Mouse (Mus musculus): Measurements from ENCODE around the gene Pik3ip1.

The Pik3ip1 gene

DNA sequence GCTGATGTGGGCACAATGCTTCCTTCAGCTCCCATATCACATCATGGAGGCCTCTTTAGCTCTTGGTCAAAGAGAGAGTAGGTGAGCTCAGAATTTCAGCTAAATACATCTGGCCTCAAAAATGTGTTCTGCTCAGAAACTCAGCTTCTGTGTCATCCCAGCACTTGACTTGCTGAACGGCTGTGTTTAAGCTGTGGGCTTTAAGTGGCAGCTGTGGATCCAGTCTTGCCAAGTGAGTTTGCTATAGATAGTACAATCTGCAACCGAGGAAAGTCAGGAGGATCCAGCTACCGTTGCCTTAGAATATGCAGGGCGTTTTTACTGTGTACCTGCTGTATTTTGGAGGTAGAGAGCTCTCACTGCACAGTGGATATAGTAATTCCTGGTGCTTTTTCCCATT lies 27.8 kb upstream of the Pik3ip1 start:
- no peak for DNase-seq (ENCODE audit: extremely low read depth, low read depth)

DNA sequence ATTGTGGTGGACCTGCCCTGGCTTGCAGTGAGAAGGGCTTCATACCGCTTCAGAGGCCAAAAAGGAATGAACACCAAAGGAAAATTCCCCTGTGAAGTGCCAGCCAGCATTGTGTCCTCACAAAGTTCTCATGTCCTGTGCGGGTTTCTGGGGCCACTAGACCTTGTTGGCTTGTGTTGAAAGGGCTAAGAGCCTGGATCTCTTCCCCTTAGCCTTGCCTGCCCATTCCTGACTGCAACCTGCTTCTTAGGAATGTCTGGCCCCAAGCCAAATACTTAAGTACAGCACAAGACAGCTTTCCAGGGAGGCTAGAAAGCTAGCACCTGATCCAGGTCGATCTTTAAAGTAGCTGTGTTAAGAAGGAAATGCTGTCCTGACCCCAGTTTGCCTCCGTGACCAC lies 27.4 kb upstream of the Pik3ip1 start:
- DNase-seq (ENCODE audit: extremely low read depth, low read depth): no peak

DNA sequence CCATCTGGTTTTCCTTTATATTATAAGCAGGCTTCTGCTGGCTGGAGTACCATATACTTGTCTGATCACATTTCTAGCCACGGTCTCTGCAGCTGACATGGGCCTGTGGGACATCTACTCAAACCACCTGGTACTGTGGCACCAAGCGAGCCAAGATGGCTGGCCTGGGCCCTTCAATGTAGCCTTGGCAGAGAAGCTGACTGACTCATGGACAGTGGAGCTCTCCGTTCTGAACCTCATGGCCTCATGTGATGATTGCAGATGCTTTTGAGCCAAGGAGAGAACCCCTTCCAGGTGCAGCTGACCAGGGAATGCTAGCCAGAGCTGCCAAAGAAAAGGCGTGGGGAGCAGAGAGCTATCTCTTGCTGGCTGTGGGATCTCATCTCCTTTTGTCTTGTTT lies 24.4 kb upstream of the Pik3ip1 start:
- no peak for DNase-seq (ENCODE audit: extremely low read depth, low read depth)

DNA sequence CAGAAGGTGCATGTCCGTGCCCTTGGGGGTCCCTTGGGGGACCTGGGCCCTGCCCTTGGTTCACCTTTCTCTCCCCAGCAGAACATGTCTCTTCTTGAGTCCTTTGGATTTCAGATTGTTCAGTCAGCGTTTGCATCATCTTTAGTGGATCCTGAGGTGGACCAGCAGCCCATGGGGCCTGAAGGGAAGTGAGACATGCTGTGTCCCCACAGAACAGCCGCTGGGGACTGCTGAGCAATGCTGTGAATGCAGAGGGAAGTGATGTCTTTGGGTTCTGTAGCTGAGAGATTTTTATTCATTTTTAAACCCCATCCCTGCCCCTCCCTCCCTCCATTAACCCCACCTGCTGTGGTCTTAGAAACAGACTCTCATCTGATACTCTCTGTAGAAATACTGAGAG lies 22.3 kb upstream of the Pik3ip1 start:
- no peak for DNase-seq (ENCODE audit: extremely low read depth, low read depth)

DNA sequence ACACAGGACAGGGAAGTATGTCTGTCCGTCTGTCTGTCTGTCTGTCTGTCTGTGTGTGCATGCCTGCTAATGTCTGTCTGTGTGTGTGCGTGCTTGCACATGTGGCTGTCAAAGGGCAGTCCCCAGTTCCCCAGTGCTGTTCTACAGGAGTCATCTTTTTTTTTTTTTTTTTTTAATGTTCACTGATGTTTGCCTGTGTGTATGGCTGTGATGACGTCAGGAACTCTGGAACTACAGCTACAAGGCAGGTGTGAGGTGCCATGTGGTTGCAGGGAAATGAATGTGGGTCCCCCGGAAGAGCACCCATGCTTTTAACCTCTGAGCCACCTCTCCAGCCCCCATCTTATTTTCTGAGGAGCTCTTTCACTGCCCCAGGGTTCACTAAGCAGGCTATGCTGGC lies 20.3 kb upstream of the Pik3ip1 start:
- DNase-seq (ENCODE audit: extremely low read depth, low read depth): no peak

DNA sequence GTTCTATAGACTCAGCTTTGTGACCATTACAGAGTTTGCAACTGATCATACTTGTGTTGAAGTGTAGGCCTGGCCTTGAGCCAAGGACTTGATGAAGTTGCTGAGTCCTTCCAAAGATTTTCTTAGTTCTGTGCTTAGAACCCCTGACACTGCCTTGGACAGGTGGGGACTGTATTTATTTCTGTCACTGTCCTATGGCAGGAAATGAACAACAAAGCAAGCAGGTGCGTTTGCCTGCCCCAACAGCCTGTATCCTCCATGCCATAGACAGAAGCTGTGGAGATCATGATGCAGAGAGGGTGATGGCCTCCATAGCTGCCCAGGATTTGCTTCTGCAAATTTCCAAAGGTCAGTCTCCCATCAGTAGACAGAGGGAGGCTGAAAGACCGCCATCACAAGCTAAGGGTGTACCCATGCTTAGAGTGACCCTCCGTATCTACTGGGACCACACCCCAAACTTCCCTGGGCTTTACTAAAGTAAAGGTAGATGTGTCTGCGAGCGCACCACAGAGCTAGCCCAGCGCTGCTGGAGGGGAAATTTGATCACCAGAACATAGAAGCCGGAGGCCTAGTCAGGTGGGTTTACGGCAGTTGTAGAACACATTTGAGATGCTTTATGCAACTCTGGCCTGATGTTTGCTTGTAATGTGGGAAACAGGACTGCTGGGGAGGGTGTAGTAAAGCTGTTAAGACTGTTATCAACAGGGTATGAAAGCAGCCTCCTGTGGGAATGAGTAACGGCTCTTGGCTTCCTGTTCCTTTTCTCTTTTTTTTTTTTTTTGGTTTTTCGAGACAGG lies 19.2 kb upstream of the Pik3ip1 start:
- DNase-seq (ENCODE audit: extremely low read depth, low read depth): peak; percentile 69

DNA sequence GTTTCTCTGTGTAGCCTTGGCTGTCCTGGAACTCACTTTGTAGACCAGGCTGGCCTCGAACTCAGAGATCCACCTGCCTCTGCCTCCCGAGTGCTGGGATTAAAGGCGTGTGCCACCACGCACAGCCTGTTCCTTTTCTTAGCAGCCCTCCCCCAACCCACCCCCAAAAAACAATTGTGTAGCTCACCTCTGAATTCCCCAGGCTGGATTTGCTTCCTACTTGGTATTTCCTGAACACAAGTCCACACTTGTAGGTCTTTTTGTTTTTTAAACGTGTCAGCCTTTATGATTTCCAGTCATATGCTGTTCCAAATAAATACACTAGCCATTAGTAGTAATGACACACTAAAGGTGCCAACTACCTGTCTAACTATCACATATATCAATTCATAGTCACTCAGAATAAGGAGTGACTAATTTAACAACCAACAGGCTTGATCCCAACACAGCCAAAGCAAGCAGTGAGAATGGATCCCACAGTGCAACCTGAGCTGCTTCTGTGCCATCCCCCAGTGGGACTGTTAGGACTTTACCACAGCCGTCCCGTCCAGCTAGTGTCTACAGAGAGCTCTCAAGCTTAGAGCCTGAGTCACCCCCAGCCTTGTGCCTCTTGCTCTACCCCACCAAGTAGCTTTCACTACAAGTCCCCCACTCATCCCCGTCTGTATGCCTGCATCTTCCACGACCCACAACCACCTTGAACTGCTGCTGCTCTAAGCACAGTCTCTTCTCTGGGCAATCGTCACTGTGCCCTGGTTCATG lies 18.4 kb upstream of the Pik3ip1 start:
- DNase-seq (ENCODE audit: extremely low read depth, low read depth): no peak

DNA sequence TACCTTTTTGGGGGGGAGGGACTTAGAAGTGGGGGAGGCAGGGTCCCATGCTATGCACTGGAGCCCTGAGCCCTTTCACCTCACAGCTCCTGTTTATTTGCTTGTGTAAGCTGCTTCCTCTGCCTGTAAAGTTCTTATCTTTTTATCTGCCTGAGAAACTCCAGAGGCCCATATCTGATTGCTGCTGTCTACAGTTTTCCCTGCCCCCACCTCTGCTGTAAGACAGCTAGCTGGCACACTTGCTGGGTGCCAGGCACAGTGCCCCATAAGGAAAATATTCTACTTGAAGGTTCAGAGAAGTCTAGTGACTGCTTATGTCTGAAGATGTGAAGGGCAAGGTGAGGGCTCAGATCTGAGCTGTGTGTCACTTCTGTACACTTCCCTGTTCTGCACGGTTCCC lies 16.9 kb upstream of the Pik3ip1 start:
- DNase-seq (ENCODE audit: extremely low read depth, low read depth): no peak

DNA sequence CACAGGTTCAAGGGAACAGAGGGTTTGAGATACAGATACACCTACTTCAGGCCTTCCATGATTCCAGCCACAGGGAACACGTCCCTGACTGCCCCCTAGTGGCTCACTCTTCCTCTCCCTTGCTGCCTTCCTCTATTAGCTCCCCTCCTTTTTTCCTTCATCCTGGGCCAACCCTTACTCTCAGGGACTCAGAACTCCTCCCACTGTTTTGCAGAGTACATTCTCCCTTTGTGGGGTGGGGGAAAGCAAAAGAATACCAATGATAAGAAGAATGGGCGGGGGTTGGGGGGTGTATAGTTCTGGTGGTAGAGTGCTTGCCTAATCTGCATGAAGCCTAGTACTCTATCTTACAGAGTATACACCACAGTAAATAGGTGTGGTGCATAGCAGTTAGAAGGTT lies 16.1 kb upstream of the Pik3ip1 start:
- DNase-seq (ENCODE audit: extremely low read depth, low read depth): no peak

DNA sequence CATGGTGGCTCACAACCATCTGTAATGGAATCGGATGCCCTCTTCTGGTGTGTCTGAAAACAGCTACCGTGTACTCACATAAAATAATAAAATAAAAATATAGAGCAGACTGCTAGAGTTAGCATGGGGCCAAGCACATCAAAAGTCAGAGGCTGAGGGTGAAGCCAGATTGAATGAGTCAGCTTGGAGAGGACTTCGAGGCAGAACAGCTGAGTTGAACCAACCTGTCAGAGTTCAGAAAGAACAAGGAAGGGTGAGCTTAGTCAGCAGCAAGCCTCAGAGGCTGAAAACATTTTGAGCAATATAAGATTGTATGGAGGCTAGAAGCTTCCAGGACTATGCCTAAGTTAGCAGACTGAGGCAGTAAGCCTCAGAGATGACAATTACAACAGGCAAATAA lies 11.9 kb upstream of the Pik3ip1 start:
- DNase-seq (ENCODE audit: extremely low read depth, low read depth): no peak

DNA sequence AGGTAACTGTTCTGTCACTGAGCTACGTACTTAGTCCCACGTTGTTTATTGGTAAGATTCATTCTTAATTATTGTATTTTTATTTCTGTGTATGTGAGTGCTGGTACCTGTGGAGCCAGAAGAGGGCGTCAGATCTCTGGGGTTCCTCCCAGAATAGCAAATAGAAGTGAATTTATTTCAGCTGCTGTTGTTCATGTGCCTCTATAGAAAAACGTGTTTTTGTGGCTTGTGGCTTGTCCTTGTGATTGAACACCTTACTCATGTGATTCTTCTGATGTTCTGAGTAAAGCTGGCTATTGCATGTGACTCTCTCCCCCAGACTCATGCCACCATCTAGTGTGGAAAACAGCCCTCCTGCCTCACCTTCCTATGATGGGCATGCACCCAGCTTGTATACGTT lies 1.9 kb upstream of the Pik3ip1 start:
- DNase-seq (ENCODE audit: extremely low read depth, low read depth): no peak

DNA sequence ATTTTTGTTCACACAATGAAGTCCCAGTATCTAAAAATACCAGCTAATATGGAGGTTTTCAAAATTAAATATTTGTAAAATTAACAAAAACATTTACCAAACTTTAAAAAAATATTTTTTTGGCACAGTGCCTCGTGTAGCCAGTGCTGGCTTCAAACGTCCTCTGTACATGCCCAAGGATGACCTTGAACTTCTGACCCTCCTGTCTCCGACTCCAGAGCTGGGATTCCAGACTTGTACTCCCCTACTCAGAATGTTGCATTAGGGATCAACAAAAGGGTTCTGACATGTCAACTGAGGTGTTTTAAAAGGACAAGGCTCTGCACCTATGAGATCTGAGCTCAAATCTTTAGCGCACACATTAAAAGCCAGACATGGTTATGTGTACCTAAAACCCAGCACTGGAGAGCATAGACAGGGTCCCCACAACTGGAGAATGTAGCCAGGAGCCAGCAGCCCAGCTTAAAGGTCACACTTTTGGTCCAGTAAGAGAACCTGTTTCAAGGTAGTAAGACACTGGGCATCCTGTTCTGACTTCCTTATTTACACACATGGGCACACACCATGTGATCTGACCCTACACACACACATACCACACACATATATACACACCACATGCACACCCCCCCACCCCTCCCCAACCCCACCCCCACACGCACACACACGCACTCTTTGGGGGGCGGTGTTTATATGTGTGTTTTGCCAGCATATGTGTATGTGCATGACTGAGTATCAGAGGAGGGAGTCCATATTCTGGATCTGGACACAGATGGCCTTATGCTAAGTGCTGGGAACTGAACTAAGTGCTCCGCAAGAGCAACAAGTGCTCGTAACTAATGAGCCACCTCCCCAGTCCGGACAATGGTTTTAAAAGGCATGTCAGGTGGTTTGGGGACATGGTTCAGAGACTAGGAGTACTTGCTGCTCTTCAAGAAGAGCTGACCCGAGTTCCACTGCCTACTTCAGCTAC lies 1.1 kb upstream of the Pik3ip1 start:
- DNase-seq (ENCODE audit: extremely low read depth, low read depth): no peak

DNA sequence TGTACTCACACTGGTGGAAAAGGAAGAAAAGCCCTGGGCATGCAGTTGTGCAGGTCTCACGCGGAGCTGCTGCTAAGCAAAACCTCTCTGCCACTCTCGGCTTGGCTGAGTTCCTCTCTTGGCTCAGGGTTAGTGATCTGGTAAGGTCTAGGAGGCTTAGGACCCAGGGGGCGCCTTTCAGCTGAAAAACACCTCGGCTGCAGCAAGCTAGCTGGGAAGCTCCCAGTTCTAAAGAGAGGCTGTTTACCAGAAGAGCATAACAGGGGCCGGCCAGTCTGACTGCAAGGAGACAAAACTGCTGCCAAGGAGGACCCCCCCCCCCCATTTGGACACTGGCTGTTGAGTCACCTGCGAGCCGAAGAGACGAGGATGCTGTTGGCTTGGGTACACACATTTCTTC lies 365 bp downstream of the Pik3ip1 start:
- DNase-seq (ENCODE audit: extremely low read depth, low read depth): peak; percentile 61

DNA sequence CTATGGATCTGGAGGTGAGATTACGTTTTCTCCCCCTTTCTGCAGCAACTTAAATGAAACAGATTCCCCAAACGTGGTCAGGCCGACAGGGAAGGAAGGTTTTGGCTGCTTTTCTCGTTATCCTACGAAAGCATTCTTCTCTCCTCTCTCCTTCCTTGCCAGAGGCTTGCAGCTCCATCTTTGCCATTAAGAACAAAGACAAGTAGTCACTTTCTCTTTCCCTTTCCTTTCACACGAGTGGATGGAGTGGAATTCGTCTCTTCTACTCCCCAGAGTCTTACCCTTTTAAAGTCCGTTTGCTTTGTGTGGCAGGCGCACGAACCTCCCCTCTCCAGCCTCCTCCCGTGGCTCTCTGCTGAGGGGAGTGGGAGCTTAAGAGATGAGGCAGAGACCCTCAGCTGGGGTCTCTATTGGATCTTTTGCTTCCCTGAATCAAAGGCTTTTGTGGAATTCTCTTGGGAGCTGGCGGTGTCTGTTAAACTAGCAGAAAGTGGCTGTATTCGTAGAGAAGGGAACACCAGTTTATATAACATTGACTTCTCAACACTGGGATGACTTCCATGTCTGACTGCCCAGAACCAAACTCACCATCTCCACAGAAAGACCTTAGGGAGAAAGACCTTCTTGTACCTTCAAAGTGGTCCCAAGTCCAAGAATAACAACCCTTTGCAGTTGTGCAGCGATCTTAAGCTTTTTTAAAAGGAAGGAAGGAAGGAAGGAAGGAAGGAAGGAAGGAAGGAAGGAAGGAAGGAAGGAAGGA lies 970 bp downstream of the Pik3ip1 start:
- DNase-seq (ENCODE audit: extremely low read depth, low read depth): no peak

DNA sequence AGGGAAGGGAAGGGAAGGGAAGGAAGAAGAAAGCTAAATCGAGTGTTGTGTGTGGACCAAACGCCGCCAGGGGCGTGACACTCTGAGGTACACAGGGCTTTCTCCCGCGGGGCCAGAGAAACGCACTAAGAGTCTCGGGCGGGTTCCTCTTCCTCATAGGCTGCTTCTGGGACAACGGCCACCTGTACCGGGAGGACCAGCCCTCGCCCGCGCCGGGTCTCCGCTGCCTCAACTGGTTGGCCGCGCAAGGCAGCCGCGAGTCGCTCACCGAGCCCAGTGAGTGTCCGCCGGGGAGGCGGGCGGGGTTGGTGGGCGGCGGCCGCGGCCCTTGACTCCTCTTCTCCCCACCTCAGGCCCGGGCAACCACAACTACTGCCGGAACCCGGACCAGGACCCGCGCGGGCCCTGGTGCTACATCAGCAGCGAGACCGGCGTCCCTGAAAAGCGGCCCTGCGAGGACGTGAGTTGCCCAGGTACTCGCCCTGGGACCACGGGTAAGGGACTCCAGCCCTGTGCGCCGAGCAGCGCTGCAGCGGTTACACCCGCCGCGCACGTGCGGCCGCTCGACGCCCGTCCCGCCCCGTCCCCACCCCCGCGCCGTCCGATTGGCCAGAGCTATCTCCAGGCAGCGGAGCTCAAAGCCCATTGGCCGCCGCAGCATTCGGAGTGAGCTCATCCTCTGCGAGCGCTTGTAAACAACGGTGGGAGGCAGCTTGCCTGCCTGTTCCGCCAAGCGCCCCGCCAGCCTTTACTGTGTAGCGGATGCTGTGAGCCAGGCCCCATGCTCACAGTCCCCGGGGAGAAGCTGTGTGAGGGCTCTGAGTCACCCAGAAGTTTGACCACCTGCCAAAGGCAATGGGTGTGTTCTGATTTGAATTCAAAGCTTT lies 1.8 kb downstream of the Pik3ip1 start:
- peak; percentile 89 for DNase-seq (ENCODE audit: extremely low read depth, low read depth)

DNA sequence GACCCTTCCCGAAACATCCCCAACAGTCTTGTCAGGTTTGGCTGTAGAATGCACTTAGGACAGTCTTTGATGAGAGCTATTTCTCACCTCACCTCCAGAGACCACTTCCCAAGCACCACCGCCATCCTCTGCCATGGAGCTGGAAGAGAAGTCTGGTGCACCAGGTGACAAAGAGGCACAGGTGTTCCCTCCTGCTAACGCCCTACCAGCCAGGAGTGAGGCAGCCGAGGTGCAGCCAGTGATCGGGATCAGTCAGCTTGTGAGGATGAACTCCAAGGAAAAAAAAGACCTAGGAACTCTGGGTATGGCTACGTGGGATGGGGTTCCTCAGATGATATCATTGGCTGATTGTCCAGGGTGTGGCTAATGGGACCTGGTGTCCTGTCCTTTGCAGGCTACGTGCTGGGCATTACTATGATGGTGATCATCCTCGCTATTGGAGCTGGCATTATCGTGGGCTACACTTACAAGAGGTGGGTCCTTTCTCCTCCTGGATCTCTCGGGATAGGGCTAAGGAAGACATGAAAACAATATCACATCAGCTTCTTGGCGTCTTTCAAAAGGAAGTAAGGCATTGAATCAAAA lies 3.0 kb downstream of the Pik3ip1 start:
- no peak for DNase-seq (ENCODE audit: extremely low read depth, low read depth)

DNA sequence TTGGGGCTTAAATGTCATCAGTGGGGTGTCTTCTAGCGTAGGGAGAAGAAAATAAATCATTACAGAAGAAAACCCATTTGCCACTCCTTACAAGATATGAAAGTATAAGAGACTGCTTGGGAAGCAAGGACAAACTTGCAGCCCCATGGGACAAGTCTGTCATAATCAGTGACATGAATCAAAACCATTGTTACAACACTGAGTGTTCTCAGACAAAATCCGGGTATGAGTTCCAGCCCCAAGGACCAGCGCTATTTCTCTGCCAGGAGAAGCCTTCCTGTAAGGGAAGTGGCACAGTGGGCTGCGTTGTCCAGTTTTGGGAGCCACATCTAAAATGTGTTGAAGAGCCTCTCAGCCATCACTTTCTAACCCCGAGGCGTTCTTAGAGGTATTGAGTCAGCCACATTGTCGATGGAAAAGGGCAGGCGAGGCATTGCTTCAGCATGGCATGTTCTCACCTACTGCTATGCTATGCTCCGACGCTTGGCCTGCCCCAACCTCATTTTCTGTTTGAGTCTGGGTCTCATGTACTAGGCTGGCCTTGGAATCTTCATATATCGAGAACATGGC lies 4.0 kb downstream of the Pik3ip1 start:
- DNase-seq (ENCODE audit: extremely low read depth, low read depth): no peak

DNA sequence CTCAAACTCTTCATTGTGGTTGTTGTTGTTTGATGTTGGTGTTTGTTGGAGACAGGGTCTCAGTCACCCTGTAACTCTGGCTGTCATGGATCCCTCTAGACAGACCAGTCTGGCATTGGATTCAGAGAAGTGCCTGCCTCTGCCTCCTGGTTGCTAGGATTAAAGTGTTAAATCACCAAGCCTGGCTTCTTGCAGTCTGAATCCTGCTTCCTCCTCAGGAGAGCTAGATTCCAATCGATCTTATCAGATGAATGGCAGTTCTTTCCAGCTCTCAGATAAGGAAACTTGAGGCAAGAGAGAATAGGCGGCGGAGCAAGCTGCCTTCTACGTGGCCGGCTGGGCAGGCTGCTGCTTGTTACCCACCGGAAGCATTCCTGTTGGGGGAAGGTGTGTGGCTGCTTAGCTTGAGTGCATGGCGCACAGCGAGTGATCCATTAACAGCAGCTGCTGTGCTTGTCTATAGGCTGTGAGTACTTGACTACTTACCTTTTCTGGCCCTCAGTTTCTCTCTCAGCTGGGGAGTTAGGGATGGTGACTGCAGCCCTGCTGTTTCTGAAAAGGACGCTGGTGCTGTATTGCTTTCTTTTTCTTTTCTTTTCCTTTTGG lies 4.6 kb downstream of the Pik3ip1 start:
- DNase-seq (ENCODE audit: extremely low read depth, low read depth): no peak

DNA sequence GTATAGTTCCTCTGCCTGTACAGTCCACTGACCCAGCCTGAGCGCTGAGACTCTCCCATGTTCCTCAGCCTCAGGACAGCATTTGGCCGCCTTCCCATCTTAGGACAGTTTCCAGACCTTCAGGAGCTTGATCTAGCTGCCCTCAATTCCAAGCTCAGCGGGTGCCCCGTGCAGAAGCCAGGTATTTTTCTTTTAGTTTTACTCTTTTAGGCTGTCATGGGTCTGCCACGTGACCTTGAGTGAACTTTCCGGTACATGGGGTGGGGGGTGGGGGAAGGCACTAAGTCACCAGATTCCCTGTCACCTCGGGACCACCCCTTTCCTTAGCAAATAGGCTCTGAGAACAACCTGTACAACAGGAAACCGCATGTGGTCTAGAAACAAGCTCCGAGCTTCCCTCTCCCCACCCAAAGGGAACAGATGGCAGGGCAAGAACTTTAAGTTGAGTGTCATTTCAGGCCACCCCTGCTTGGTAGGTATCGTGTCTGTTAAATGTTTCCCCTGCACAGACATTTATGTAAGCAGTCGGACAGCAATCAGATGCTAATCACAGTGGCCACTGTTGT lies 5.5 kb downstream of the Pik3ip1 start:
- DNase-seq (ENCODE audit: extremely low read depth, low read depth): no peak

Data from MEL-GATA-1-ER (cell line).